Mouse (Mus musculus): ENCODE data around the gene Cd37.
A peak's percentile ranks its signal among the peaks of the same experiment; 100 is the strongest.

Gene Cd37

DNA sequence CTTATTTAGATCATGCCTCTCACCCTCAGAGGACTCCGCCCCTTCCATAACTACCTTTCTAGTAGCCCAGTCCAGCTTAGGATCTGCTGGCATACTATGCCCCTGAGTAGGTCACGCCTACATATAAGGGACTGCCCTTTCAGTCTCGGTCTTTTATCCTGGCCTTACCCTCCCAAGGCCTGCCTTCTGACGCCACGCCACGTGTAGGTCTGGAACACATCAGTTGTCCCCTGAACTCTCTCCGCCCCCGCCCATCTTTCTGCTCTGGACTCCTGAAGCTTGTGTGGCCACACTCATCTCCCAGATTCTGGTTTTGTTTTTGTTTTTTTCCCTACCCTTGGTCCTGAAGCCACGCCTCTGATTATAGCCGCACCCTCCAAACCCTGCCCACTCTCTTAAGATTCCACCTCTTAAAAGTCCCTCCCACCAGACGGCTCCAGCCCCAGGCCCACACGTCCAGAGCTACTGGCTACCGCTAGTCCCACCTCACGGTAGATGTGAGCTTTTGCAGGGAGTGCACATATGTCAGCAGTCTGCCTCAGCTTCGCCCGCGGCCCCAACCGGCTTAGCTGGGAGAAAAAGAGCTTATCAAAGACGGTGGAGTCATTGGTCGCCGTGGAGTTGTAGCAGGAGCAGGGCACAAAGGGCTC is 3.9 kb downstream of the Cd37 start:
- DNase-seq (ENCODE audit: extremely low spot score, low read depth, low spot score), result no peak

DNA sequence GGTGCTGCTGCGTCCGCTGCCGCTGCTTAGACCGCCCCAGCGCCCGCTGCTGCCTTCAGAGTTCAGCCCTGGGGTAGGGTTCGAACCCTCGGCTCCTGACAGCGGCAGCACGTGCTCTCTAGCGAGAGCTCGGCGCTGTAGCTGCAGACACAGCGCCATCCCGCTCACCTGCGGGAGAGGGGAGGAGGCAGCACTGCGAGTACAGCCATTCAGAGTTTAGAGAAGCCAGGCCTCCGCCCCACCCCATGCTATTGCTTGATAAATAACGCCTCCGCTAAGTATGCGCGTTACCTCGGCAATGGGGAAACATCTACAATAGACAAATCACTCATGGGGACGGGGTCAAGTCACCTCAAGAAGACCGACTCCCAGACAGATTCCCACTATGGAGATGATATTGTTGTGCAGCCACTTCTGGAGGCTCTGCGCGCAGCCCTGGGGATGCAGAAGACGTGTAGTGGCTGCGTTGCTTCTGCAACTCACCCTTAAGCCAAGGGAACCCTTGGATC is 4.5 kb downstream of the Cd37 start:
- DNase-seq (ENCODE audit: extremely low spot score, low read depth, low spot score), result no peak

DNA sequence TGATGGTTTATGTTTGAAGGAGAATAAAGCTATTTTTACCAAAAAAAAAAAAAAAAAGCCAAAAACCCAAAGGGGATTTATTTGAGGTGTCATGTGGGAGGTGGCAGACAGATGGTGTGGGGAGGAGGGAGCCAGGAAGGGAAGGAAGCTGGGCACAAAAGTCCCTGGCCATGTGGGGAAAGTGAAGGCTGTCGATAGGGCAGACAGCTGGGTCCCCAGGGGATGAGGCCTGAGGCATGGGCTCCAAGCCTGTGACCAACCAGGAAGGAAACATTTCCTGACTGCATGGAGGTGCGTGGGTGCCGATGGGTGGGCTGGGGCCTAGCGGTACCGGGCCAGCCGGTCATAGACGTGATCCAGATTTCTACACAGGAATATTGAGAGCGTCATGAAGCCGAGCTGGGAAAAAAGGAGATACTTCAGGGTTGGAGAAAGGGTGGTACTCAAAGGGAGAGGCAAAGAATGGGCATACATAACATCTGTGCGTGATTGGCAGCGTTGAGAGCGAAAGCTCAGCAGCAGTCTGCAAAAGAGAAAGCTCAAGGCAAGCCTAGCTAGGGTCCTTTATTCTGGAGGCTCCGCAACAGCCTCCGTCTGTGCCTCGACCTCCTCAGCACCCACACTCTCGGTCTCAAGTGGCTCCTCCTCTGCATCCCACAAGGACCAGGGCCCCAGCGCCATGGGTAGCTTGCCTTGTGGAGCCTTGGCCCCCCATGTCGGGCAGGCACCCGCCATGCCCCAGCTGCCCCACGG is 5.2 kb downstream of the Cd37 start:
- no peak for DNase-seq (ENCODE audit: extremely low spot score, low read depth, low spot score)

DNA sequence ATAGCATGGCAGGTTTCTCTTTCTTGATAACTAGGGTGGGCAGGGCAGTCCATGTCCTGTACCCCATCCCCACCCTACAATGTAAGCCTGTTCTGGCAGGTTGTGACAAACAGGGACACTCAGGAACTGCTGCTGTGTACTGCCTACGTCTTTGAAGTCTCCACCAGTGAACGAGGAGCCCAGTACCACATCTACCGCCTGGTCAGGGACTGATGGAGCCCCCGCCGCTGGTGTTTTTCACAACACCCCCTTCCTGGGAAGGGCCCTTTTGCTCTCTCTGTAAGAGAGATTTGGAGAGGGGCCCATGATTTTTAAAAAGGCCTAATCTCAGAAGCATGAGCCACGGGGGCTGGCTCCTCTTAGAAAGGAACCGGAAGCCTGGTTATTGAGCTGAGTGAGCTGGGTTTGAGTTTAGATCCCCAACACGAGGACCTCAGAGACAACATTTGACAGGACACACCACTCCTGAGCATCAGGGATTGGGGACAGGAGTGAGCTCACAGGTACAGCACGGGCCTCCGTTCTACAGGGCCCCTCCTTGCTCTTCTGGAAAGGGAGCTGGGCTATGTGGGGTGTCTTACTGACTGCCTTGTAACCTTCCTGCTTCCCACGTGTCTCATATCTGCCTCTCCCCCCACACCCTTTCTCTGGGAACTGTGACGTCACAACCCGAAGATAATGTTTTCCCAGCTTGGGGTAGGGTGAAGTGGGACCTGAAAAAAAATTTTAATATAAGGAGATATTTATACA is 6.0 kb downstream of the Cd37 start:
- no peak for DNase-seq (ENCODE audit: extremely low spot score, low read depth, low spot score)

DNA sequence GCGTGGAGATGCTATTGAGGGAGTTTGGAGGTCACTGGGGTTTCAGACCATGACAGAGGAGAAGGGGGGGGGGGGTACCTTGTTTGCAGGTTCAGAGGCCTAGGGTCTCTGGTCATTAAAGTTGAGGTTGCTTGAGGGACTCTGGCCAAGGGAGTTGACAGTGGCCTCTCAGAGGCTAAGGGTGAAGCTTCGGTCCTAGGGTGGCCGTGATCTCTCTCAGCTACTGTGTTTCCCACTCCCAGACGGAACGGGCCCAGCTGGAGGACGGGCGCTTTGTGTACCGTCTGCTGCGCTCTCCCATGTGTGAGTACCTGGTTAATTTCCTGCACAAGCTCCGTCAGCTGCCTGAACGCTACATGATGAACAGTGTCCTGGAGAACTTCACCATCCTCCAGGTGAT is 7.0 kb downstream of the Cd37 start:
- DNase-seq (ENCODE audit: extremely low spot score, low read depth, low spot score), result no peak

DNA sequence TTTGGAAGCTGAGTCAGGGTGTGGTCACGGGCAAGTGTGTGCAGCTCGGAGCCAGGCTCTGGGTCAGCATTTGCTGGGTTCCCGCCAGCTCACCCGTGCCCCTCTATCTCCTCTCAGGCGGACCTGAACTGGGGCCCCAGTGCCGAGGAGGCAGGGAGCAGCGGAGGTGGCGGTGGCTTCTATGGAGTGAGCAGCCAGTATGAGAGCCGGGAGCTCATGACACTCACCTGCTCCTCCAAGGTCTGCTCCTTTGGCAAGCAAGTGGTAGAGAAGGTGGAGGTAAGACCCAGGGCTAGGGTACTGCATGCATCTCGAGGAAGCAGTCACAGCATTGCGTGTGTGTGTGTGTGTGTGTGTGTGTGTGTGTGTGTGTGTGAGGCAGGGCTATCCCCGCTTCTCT is 7.7 kb downstream of the Cd37 start:
- no peak for DNase-seq (ENCODE audit: extremely low spot score, low read depth, low spot score)

DNA sequence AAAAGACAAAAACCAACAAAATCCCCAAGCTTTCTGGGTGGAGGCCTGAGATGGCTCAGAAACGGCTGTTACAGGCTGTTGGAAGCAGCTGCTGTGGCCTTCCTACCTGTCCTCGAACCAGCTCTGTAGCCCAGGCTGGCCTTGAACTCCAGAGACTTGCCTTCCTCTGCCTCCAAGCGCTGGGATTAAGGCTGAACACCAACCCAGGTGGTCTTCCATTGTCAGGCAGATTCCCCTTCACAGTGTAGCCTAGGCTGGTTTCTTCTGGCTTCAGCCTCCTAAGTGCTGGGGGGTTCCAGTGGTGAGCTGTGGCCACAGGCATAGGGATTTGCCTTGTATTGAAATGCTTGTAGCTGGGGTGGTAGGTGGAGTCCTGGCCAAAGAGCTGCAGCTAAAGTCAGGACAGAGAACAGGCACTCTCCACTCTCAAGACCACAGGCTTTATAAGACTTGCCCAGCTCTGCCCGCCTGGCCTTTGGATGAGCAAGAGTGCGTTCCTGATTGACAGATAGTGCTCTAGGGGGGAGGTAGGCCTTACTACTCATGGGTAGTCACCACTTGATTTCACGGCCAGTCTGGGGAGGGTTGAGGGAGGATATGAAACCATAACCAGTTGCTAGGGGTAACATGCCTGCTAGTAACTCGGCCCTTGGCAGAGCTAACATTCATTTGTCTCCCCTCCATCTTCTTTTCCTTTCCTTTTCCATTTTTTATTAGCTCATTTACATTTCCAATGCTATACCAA is 9.3 kb downstream of the Cd37 start:
- no peak for DNase-seq (ENCODE audit: extremely low spot score, low read depth, low spot score)

DNA sequence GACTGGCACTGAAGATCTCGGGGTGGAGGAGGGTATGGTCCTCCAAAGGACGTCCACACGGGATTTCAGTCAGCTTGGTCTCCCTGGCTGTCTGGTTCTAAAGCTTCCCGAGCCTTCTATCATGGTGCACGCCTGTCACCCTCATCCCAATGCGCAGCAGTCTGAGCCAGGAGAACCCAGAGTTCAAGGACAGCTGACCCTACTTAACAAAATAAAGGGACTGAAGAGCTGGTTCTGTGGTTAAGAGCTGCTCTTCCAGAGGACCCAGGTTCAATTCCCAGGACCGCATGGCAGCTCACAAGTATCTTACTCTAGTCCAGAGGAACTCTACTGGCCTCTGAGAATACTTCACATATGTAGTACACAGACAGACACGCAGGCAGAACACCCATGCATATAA is 9.9 kb downstream of the Cd37 start:
- DNase-seq (ENCODE audit: extremely low spot score, low read depth, low spot score), result no peak

DNA sequence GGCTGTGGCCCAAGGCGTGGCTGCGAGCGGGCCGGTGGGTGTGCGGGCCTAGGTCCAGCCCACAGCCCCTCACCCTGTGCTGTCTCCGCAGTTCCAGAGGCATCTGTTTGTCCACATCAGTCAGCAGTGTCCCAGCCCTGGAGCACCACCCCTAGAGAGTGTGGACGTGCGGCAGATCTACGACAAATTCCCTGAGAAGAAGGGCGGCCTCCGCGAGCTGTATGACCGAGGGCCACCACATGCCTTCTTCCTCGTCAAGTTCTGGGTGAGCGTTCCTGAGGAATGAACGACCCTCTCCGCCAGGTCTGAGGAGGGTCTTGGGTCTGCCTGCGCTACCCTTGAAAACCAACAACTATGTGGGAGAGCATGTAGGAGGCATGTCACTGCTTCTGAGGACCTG is 10.4 kb downstream of the Cd37 start:
- DNase-seq (ENCODE audit: extremely low spot score, low read depth, low spot score), result no peak

DNA sequence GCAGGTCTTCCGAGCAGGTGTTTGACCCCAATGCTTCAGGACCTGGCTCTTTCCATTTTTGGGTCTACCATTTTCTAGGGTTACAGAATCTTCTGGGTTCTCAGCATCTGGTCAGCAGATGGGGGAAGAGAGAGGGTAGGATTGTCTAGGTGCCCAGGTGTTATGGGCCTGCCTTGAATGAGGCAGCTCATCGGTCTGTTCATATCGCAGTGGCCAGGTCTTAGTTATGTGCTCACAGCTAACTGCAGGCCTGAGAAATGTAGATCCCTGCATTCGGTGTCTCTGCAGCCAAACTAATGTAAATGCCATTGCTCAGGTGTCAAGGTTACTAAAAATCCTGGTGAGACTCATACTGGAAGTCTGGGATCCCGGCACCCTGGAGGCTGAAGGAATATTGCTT is 12.5 kb downstream of the Cd37 start:
- no peak for DNase-seq (ENCODE audit: extremely low spot score, low read depth, low spot score)

DNA sequence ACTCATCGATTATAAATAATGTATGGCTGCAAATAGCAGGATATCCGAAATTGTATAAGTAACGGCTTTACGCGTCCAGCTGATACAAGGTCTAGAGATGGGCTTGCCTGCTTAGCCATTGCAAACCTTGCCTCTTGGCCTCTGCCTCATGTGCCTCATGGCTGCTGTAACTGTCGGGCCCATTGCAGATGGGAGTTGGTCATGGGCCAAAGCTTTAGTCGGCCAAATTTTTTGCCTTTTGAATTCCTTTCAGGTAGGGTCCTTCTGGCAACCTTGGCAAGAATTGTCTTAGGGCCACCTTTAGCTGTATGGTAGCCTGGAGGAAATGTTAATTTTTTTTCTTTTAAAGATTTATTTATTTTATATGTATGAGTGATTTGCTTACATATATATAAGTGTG is 14.1 kb downstream of the Cd37 start:
- DNase-seq (ENCODE audit: extremely low spot score, low read depth, low spot score), result no peak

DNA sequence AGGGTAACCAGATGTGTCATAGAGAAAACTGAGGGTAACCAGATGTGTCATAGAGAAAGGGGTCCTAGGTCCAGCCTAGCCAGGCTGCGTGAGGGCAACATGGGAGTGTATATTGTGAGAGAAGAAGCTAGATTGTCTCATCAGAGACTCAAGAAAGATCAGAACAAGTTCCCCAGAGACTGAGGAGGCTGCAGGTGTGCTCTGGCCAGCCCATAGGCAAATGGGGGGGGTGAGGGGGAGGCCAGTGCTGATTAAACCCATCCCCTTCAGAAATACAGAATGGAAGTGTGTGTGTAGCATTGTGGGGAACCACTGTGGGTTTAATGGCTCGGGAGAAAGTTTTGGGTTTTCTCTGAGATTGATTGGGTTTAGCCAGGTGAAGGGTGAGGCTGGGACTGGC is 17.2 kb downstream of the Cd37 start:
- no peak for DNase-seq (ENCODE audit: extremely low spot score, low read depth, low spot score)

DNA sequence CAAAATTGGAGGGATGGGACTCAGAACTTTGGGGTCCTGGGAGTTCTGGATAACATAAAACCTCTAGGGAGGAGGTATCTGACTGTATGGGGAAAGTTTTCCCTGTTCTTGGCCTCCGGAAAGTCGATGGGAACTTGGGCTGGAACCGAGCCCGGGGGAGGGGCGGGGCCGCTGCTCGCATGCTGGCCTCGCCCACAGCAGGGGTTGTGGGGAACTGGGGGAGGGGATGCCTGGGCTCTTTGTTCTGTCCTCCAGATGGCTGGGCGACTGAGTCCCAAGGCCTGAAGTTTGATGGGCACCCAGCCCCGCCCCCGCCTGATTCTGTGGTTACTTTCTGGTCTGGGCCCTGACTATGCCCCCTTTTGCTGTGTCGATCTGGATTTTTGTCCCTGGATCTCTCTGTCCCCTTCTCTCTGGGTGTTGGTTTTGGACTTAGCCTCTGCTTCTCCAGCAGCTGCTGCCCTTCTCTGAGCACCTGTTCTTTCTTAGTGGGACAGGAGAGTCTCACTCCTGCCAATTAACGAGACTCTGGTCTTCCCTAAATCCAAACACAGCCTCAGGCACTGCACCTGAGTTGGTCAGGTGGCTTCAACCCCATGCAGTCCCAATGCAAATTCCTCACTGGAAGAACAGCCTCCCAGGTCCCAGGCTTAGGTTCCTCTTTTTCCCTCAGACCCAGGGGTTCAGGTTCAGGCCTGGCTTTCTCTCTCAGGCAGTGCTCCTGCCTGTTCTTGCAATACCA is 22.3 kb downstream of the Cd37 start:
- peak; percentile 84 for DNase-seq (ENCODE audit: extremely low spot score, low read depth, low spot score)

DNA sequence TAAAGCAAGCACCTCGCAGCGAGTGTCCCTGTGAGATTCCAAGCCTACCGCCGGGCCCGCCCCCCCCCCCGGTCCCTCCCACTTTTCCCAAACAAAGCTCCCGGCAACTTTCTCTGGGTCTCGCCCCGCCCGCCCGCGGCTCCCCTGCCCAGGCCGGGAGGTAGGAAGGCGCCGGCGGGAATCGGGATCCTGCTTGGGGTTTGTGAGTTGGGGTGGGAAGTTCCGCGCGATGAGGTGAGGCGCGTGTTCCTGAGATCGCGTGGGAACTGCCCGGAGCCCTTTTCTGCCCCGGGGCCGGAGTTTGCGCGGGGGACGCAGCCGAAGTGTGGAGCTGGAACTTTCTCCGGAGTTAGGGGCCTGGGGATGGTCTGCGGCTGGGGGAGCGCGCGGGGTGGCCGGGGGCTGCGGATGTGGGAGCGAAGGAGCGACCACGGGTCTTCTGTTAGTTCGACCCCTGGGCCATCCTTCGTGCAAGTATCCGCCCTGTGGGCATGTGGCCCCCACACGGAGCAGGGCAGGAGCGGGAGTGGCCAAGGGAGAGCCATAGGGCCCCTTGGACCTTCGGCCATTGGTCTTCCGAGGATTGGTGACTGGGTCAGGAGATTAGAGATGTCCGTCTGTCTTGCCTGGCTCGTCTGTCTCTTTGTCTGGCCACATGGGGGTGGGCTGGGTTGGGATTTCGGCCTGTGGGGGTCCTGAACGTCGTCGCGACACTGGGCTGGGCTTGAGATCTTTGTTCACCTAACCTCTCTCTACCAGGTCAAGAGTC is 23.1 kb downstream of the Cd37 start, which contains the start of gene Tead2:
Tead2 (plus strand) TSS at position 81 of the 769 bp plus-strand sequence.
- no peak for DNase-seq (ENCODE audit: extremely low spot score, low read depth, low spot score)

DNA sequence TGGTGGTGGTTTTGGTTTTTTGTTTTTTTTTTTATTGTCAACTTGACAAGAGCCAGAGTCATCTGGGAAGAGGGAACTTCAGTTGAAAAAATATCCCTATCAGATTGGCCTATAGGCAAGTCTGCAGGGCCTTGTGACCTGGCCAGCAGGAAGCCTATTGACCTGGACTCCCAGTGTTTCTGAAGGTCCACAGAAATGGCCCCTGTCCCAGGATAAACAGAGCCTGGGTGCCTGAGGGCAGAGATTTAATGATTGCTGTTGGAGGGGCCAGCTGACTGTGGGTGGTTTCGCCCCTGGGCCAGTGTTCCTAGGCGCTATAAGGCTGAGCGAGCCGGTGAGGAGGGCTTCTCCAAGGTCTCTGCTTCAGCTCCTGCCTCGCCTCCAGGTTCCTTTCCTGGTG is 25.2 kb downstream of the Cd37 start:
- no peak for DNase-seq (ENCODE audit: extremely low spot score, low read depth, low spot score)

DNA sequence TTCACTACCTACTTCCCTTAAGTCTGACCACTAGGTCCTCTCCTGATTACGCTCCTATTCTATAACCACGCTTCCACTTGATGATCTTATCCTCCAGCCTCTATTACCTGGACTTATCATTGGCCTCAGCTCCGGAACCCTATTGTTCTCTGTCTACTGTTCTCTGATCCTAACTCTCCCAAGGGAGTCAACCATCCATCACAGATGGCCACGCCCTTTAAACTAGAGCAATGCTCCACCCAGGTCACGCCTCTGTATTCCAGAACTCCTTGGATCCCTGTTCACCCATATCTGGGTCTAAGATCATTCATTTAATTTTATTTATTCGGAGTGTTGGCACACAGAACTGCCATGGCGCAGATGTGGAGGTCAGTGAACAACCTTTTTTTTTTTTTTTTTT is 26.6 kb downstream of the Cd37 start:
- no peak for DNase-seq (ENCODE audit: extremely low spot score, low read depth, low spot score)

DNA sequence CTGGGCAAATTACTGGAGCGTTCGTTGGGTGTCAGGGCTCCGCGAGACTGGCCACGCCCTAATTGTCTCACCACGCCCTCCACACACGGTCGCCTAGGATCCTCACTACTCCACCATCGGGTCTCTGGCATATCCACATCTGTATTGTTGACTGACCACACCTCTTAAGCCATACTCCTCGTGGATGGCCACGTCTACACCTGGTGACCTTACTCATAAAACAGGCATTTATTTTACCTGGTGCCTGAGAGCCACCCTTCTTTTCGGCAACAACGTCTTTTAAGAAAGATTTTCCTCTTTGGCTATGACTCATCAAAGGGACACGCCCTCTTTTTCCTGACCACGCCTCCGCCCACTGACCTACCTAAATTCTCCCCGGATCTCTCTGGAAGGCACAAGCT is 27.1 kb downstream of the Cd37 start, which contains the start of gene Dkkl1:
Dkkl1 (minus strand) TSS at position 297 of the 401 bp plus-strand sequence.
- no peak for DNase-seq (ENCODE audit: extremely low spot score, low read depth, low spot score)

DNA sequence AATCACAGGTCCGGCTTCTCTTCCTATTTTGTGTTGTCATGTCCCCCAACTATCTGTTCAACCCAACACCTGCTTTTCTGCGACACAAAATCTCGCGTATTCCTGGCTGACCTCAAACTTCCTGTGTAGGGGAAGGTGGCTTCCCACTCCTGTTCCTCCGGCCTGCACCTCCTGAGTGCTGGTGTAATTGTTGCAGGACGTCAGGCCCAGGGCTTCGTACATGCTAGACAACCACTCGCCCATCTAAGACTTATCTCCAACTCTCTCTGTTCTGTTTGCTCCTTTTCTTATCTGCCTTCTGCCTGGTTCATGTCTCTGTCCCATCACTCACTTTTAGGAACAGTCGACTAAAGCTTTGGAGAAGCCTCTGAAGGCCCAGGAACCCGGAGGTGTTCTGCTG is 27.8 kb downstream of the Cd37 start:
- DNase-seq (ENCODE audit: extremely low spot score, low read depth, low spot score), result no peak

DNA sequence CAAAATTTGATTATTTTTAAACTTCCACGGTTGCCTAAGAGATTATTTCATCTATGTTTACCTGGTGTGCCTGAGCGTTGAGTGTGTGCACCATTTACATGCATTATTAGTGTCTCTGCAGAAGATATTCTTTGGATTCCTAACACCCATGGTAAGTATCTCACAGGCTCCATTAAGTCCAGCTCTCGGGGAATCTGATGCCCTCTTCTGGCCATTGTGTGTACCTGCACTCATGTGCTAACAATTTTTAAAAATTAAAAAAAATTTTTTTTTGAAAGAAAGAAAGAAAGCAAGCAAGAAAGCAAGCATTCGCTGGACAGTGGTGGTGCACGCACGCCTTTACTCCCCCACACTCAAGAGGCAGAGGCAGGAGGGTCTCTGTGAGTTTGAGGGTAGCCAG is 30.7 kb downstream of the Cd37 start:
- DNase-seq (ENCODE audit: extremely low spot score, low read depth, low spot score), result no peak
